Mouse (Mus musculus): ENCODE results near the gene Il19. TPM values are rescaled to one million over a fixed set of nuclear protein-coding genes. Genes with fewer than 3 reads are reported as not detected.

Gene Il19
- not detected in 2 replicates for polyA plus RNA-seq (2015; fragmentation: Nextera tagmentation; extraction: Ambion mirVana)

DNA sequence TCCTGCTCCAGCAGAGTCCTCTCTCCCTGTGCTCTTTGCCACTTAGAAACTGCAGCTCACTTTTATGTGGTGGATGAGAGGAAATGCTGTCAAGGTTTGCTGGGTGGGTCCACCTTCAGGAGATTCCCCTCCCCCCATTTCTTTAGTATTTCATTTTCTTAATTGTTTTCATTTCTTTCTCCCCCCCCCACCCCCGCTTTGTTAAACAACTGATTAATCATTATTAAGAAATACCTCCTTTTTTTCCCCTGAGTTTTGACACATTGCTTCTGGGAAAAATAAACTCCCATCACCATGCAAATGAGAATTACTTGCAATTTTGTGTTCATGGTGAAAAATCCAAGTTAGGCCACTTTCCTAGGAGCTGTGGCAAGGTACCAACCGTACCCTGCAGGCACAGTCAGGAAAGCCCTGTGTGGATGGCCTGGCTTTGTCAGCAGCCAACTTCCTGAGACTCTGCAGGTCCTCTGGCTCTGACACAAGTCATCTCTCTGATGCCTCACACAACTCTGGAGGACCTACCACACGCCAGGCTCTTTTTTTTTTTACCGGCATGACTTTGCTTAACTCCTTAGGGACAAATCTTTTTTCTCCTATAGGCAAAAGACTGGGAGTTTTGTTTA lies at the start of gene Il19:
Il19 (minus strand) TSS at position 51 of the 623 bp plus-strand sequence.
- H3K4me3 ChIP-seq = no peak within 1 kb of the TSS
- 52% methylated on average over 4 of the region's 4 CpGs for WGBS
- no peaks in the 10 kb centered on the region for H3K36me3 ChIP-seq
- no peak within 1 kb of the TSS for H3K9ac ChIP-seq
- no peaks in the 10 kb centered on the region for H3K9me3 ChIP-seq
- no peak within 1 kb of the TSS for H3K4me2 ChIP-seq
- H3K4me1 ChIP-seq = no peaks in the 10 kb centered on the region
- no peak for ATAC-seq (ENCODE audit: insufficient number of reproducible peaks, low FRiP score, low TSS enrichment, low read depth)
- H3K27ac ChIP-seq = no peak within 1 kb of the TSS
- H3K27me3 ChIP-seq = no peaks in the 10 kb centered on the region

- Histone ChIP-seq H3K27me3 (no peaks in the 10 kb centered on the region), H3K4me1 (no peaks in the 10 kb centered on the region), H3K9me3 (no peaks in the 10 kb centered on the region), H3K36me3 (no peaks in the 10 kb centered on the region), H3K4me2 (no peak overlapping the region), H3K9ac (no peak overlapping the region), H3K4me3 (no peak overlapping the region), H3K27ac (no peak overlapping the region)
- no peak for ATAC-seq (ENCODE audit: insufficient number of reproducible peaks, low FRiP score, low TSS enrichment, low read depth)
- WGBS = 77% methylated on average over 3 of the region's 3 CpGs
Measured at GRCm38 (mm10) chr1:130989331-130989730, 49.4 kb upstream of the Il19 start.

DNA sequence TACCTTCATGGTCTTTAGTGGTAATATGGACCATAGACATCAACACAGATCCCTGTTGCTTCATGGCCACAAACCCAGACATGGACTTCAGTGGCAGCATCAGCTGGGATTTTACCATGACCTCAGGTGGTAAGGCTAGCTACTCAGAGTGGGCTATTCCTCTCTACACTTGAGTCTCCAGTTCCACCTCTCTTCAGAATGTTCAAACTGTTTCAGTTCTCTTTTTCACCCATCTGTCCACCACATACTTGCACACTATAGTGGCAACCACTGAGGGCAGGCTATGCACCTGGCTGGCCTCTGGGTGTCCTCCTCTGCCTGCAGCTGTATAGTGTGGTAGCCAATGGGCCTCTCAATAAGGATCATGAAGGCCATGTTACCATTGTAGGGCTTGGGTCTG lies 47.5 kb upstream of the Il19 start:
- H3K27me3 ChIP-seq = no peaks in the 10 kb centered on the region
- H3K4me3 ChIP-seq = no peak overlapping the region
- H3K27ac ChIP-seq = no peak overlapping the region
- ATAC-seq (ENCODE audit: insufficient number of reproducible peaks, low FRiP score, low TSS enrichment, low read depth) = no peak
- H3K36me3 ChIP-seq = no peaks in the 10 kb centered on the region
- no peak overlapping the region for H3K9ac ChIP-seq
- H3K9me3 ChIP-seq = no peaks in the 10 kb centered on the region
- no peaks in the 10 kb centered on the region for H3K4me1 ChIP-seq
- no peak overlapping the region for H3K4me2 ChIP-seq

- 86% methylated on average over 5 of the region's 5 CpGs for WGBS
- H3K4me1 ChIP-seq = no peaks in the 10 kb centered on the region
- no peaks in the 10 kb centered on the region for H3K36me3 ChIP-seq
- H3K9me3 ChIP-seq = no peaks in the 10 kb centered on the region
- no peak overlapping the region for H3K9ac ChIP-seq
- no peaks in the 10 kb centered on the region for H3K27me3 ChIP-seq
- no peak overlapping the region for H3K4me2 ChIP-seq
- no peak overlapping the region for H3K27ac ChIP-seq
- H3K4me3 ChIP-seq = no peak overlapping the region
- no peak for ATAC-seq (ENCODE audit: insufficient number of reproducible peaks, low FRiP score, low TSS enrichment, low read depth)
Measured at GRCm38 (mm10) chr1:130987001-130987400, 47.1 kb upstream of the Il19 start.

- H3K36me3 ChIP-seq = no peaks in the 10 kb centered on the region
- WGBS = 62% methylated on average over 7 of the region's 7 CpGs
- H3K4me2 ChIP-seq = no peak overlapping the region
- no peaks in the 10 kb centered on the region for H3K4me1 ChIP-seq
- no peak overlapping the region for H3K9ac ChIP-seq
- no peak for ATAC-seq (ENCODE audit: insufficient number of reproducible peaks, low FRiP score, low TSS enrichment, low read depth)
- no peaks in the 10 kb centered on the region for H3K27me3 ChIP-seq
- H3K4me3 ChIP-seq = no peak overlapping the region
- H3K27ac ChIP-seq = no peak overlapping the region
- no peaks in the 10 kb centered on the region for H3K9me3 ChIP-seq
Measured at GRCm38 (mm10) chr1:130984441-130984840, 44.5 kb upstream of the Il19 start.

DNA sequence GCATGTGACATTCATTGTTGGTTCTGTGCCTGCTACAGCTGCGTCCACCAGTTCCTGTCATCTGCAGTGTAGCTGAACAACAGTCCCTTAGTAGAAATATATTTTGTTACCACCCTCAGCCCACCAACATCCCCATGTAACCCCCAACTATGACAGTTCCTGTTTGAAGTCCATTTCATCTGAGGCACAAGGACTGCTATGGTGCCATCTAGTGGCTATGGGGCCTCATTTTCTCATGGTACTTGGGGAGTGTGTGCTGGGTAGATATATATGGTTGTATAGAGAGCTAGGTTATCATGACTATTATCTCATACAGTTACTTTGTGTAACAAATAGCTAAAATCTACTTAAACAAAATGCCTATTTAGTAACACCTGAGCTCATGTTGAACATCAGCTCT lies 39.5 kb upstream of the Il19 start:
- Histone ChIP-seq H3K27ac (no peak overlapping the region), H3K27me3 (no peaks in the 10 kb centered on the region), H3K36me3 (no peaks in the 10 kb centered on the region), H3K4me1 (no peaks in the 10 kb centered on the region), H3K4me3 (no peak overlapping the region), H3K9me3 (no peaks in the 10 kb centered on the region), H3K4me2 (no peak overlapping the region), H3K9ac (no peak overlapping the region)
- ATAC-seq (ENCODE audit: insufficient number of reproducible peaks, low FRiP score, low TSS enrichment, low read depth) = no peak
- 58% methylated on average over 1 of the region's 1 CpGs for WGBS

DNA sequence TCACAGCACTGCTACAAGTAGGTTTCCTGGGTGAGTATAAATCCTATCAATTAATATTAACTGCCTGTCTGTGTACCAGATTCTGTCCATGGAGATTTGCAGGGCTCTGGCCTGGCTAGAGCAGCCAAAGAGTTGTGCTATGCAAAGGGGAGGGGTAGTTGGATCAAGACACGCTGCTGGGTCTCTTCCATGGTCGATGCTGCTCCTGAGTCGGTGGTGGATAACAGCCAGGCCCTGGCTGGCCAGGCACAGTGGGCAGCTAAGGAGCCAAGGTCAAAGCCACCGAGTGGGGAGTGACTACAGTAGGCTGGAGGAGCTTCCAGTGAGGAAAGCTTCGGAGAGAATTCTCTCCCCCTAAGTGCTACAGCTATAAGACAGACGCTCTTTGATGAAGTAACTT lies 24.0 kb upstream of the Il19 start:
- Histone ChIP-seq H3K27ac (no peak overlapping the region), H3K4me3 (no peak overlapping the region), H3K4me1 (no peaks in the 10 kb centered on the region), H3K9me3 (no peaks in the 10 kb centered on the region), H3K36me3 (no peaks in the 10 kb centered on the region), H3K27me3 (no peaks in the 10 kb centered on the region), H3K9ac (no peak overlapping the region), H3K4me2 (no peak overlapping the region)
- whole genome bisulfite sequencing = 69% methylated on average over 6 of the region's 6 CpGs
- 0 out of 2 replicates have a peak, but pooled peaks have one; percentile 10 for ATAC-seq (ENCODE audit: insufficient number of reproducible peaks, low FRiP score, low TSS enrichment, low read depth)

DNA sequence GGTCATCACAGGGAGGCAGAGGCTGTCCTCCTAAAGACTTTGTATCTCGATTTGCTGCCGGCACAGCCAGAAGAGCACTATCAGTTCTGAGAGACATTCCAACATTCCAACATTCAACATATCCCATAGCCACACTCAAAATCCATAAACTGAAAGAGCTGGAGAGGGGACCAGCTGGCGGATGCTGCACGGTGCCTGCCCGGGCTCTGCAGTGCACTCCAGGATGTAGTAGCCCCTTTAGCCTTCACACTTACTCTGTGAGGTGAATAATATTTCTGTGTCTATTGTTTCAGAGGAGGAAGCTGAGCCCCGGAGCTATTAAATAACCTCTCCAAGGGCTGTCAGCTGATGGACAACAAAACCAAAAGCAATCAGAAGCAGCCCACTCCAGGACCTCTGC lies 7.0 kb upstream of the Il19 start:
- H3K4me3 ChIP-seq = no peak overlapping the region
- ATAC-seq (ENCODE audit: insufficient number of reproducible peaks, low FRiP score, low TSS enrichment, low read depth) = no peak
- H3K9me3 ChIP-seq = no peaks in the 10 kb centered on the region
- no peaks in the 10 kb centered on the region for H3K27me3 ChIP-seq
- no peak overlapping the region for H3K4me2 ChIP-seq
- 40% methylated on average over 6 of the region's 6 CpGs for WGBS
- no peak overlapping the region for H3K9ac ChIP-seq
- no peak overlapping the region for H3K27ac ChIP-seq
- 0 out of 2 replicates have a peak, but pooled peaks cover 2% of the 10 kb centered on the region for H3K4me1 ChIP-seq
- H3K36me3 ChIP-seq = no peaks in the 10 kb centered on the region

DNA sequence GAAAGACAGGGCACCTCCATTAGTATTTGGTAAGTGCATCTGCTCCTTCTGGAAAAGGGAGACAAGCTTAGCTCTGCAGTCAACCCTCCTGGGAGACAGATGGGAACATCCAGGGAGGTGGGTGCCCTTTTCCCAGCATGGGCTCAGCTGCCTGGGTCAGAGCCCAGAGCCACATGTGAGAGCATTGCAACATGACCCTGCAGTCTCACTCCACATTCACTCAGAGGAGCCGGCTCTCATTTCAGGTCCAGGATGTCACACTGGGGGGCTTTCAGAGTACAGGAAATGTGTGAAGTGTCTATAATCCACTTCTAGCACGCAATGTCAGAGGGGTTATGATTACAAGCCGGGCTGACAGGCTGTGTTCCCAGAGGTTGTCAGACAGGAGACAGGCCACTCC lies 1.9 kb upstream of the Il19 start:
- no peak for ATAC-seq (ENCODE audit: insufficient number of reproducible peaks, low FRiP score, low TSS enrichment, low read depth)
- Histone ChIP-seq H3K4me2 (no peak overlapping the region), H3K27me3 (no peaks in the 10 kb centered on the region), H3K27ac (no peak overlapping the region), H3K9ac (no peak overlapping the region), H3K4me3 (no peak overlapping the region), H3K36me3 (no peaks in the 10 kb centered on the region), H3K9me3 (no peaks in the 10 kb centered on the region), H3K4me1 (no peaks in the 10 kb centered on the region)
- 20% methylated on average over 3 of the region's 3 CpGs for WGBS

- Histone ChIP-seq H3K9ac (no peak overlapping the region), H3K4me3 (no peak overlapping the region), H3K9me3 (no peaks in the 10 kb centered on the region), H3K36me3 (no peaks in the 10 kb centered on the region), H3K4me1 (no peaks in the 10 kb centered on the region), H3K27ac (no peak overlapping the region), H3K4me2 (no peak overlapping the region), H3K27me3 (no peaks in the 10 kb centered on the region)
- WGBS = 76% methylated on average over 7 of the region's 7 CpGs
- no peak for ATAC-seq (ENCODE audit: insufficient number of reproducible peaks, low FRiP score, low TSS enrichment, low read depth)
Measured at GRCm38 (mm10) chr1:130938192-130938591, 1.7 kb downstream of the Il19 start.

DNA sequence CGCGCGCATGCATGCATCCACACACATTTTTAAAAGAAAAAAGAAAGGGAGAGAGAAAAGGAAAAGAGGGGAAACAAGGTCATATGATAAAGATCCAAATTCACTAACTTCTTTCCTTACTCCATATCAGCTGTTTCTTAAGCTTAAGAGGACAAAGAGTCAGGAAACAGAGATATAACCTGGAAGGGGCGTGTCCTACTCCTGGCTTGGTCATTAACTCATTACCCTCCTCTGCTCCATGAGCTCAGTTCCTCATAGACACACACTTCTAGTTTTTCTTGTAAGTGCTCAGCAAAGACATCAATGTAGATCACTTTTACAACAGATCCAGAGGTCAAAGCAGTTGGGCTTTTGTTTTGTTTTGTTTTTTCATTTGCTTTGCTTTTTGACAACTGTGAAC lies 2.7 kb downstream of the Il19 start:
- no peak overlapping the region for H3K9ac ChIP-seq
- no peaks in the 10 kb centered on the region for H3K9me3 ChIP-seq
- 86% methylated on average over 4 of the region's 4 CpGs for WGBS
- no peak overlapping the region for H3K27ac ChIP-seq
- no peak for ATAC-seq (ENCODE audit: insufficient number of reproducible peaks, low FRiP score, low TSS enrichment, low read depth)
- H3K4me3 ChIP-seq = no peak overlapping the region
- no peaks in the 10 kb centered on the region for H3K4me1 ChIP-seq
- no peaks in the 10 kb centered on the region for H3K36me3 ChIP-seq
- no peaks in the 10 kb centered on the region for H3K27me3 ChIP-seq
- no peak overlapping the region for H3K4me2 ChIP-seq

- H3K36me3 ChIP-seq = no peaks in the 10 kb centered on the region
- no peak overlapping the region for H3K27ac ChIP-seq
- H3K4me1 ChIP-seq = no peaks in the 10 kb centered on the region
- no peak overlapping the region for H3K4me3 ChIP-seq
- WGBS = 20% methylated on average over 6 of the region's 6 CpGs
- no peaks in the 10 kb centered on the region for H3K9me3 ChIP-seq
- no peak overlapping the region for H3K9ac ChIP-seq
- ATAC-seq (ENCODE audit: insufficient number of reproducible peaks, low FRiP score, low TSS enrichment, low read depth) = no peak
- H3K27me3 ChIP-seq = no peaks in the 10 kb centered on the region
- H3K4me2 ChIP-seq = no peak overlapping the region
Measured at GRCm38 (mm10) chr1:130936351-130936750, 3.6 kb downstream of the Il19 start.

DNA sequence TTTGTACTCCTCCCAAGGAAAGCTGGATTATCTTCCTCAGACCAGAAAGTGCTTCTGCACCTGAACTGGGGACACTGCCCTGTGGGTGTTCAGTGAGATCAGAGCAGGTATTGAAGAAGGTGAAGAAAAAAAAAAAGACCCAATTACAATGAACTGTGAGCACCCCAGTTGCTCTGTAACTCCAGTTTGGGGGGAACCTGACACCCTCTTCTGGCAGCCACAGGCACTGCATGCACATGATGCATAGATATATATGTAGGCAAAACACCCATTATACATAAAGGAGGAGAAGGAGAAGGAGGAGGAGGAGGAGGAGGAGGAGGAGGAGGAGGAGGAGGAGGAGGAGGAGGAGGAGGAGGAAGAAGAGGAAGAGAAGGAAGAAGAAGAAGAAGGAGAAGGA lies 13.4 kb downstream of the Il19 start:
- H3K36me3 ChIP-seq = no peaks in the 10 kb centered on the region
- H3K4me1 ChIP-seq = no peaks in the 10 kb centered on the region
- H3K27me3 ChIP-seq = no peaks in the 10 kb centered on the region
- H3K4me2 ChIP-seq = no peak overlapping the region
- H3K4me3 ChIP-seq = no peak overlapping the region
- H3K9me3 ChIP-seq = no peaks in the 10 kb centered on the region
- no peak overlapping the region for H3K9ac ChIP-seq
- no peak for ATAC-seq (ENCODE audit: insufficient number of reproducible peaks, low FRiP score, low TSS enrichment, low read depth)
- H3K27ac ChIP-seq = no peak overlapping the region

All from limb, embryonic 15.5 days (tissue).